12 mouse cellular contexts compared by ENCODE assay signal in genomic region chr17:50143354-50143753, GRCm38 (mm10). TPM values are rescaled to one million over a fixed set of nuclear protein-coding genes. Genes with fewer than 3 reads are reported as not detected.
DNase-seq lines count a peak whose midpoint lies in the region; TF ChIP-seq lines count a peak whose summit lies in the region.
"Had no signal": no experiment of that assay in that cellular context is flagged by ENCODE, and none has a peak within 500 bp of the region (broad histone marks: within the 10 kb centered on the region; RNA-seq: fewer than 3 reads in every experiment).

No protein-coding gene starts in this region.

- no peak overlapping the region for H3K4me3 ChIP-seq in layer of hippocampus, adult 2 months

- TF ChIP-seq CTCF in layer of hippocampus, adult 2 months (conservative IDR thresholded peaks at IDR 0.05), result no peak

- no peak overlapping the region for H3K27ac ChIP-seq in layer of hippocampus, adult 2 months
- H3K27ac ChIP-seq: liver, embryonic 14.5 days had no signal

- intact Hi-C loops in gastrocnemius, postnatal 14 days (cut with DNase I; ENCODE audit: low total_unique reads), result no loop called here

- peak; percentile 8 for DNase-seq in gastrocnemius, postnatal 14 days
- no peak for DNase-seq in gastrocnemius, adult 8-10 months (ENCODE audit: low spot score in 2 of 2)
- peak; percentile 25 to 43 for DNase-seq in kidney, postnatal 36 days
- no peak for DNase-seq in kidney, adult 18-20 months
- DNase-seq in lung, adult 18-20 months, result peak; percentile 59 to 70
- peak; percentile 30 for DNase-seq in skeletal muscle tissue, adult 2 months (ENCODE audit: low read depth, low spot score)
- DNase-seq in frontal cortex, postnatal 25 days (ENCODE audit: low spot score in 2 of 2), result no peak
- DNase-seq in layer of hippocampus, adult 2 months (ENCODE audit: low spot score in 2 of 2), result no peak
- DNase-seq: adrenal gland, postnatal 25 days; right cerebral cortex, postnatal 4 days; thymus, adult 2 months had no signal

RNA-seq across cellular contexts. Expression of gene Rftn1, which starts 47.1 kb away (rescaled TPM):
- 10 to 100 TPM; 48.5 to 58.5 TPM for total RNA-seq in gastrocnemius, postnatal 14 days (2021)
- total RNA-seq in gastrocnemius, adult 8-10 months (2022), result 1 to 10 TPM; 6.7 to 9.9 (median 7.4) TPM
- 10 to 100 TPM; 14.3 to 16.5 TPM for total RNA-seq in layer of hippocampus, adult 2 months (2021)

Comparison
In these comparisons a context has a peak if more than half of its experiments do, and no peak if none do; other contexts are left out.
1. DNase-seq: peak in gastrocnemius, postnatal 14 days (single experiment), kidney, postnatal 36 days (2 of 2), lung, adult 18-20 months (2 of 2) and skeletal muscle tissue, adult 2 months (single experiment); none in gastrocnemius, adult 8-10 months (0 of 2), kidney, adult 18-20 months (single experiment), frontal cortex, postnatal 25 days (0 of 2) and layer of hippocampus, adult 2 months (0 of 2).